Mouse (Mus musculus) small intestine, adult 2 months (tissue): ENCODE measurements around the gene Dnaaf3. TPM values are rescaled to one million over a fixed set of nuclear protein-coding genes. Genes with fewer than 3 reads are reported as not detected.

Experiments used
- H3K27ac ChIP-seq: fragments of 200-500 bp; 2 replicates; pipeline ENCODE4 v1.5.1; 2012; ENCODE audit warnings: low read depth, low read length, control low read depth, inconsistent platforms; ENCODE audit not compliant: insufficient read depth
- H3K27me3 ChIP-seq: fragments of 200-500 bp; 2 replicates; pipeline ENCODE4 v1.6.1; 2012; ENCODE audit warnings: mild to moderate bottlenecking, moderate library complexity, low read length, inconsistent platforms; ENCODE audit not compliant: control insufficient read depth, insufficient read depth
- H3K36me3 ChIP-seq: fragments of 200-500 bp; 2 replicates; pipeline ENCODE4 v1.6.1; 2012; ENCODE audit warnings: mild to moderate bottlenecking, low read length, control low read depth, inconsistent platforms; ENCODE audit not compliant: control insufficient read depth, insufficient read depth
- H3K4me1 ChIP-seq: fragments of 200-500 bp; 2 replicates; pipeline ENCODE4 v1.6.1; 2012; ENCODE audit warnings: low read length, inconsistent platforms, mixed read lengths; ENCODE audit not compliant: control insufficient read depth, insufficient read depth, insufficient read length
- H3K4me3 ChIP-seq: fragments of 200-500 bp; 2 replicates; pipeline ENCODE4 v1.5.1; 2012; ENCODE audit warnings: low read depth, mild to moderate bottlenecking, control low read depth, inconsistent platforms, low read length, moderate library complexity
- CTCF ChIP-seq: fragments of 200-500 bp; IDR thresholded peaks from 2 replicates; pipeline ENCODE4 v1.5.1; 2012; ENCODE audit warnings: low read depth, mild to moderate bottlenecking, control low read depth, inconsistent platforms, low read length, moderate library complexity, mixed read lengths; ENCODE audit not compliant: insufficient replicate concordance, insufficient read length; ENCODE audit errors: extremely low read depth
- POLR2A ChIP-seq: fragments of 200-500 bp; IDR thresholded peaks from 2 replicates; pipeline ENCODE4 v1.6.1; 2012; ENCODE audit warnings: low read depth, mild to moderate bottlenecking, control low read depth, inconsistent platforms, low read length, moderate library complexity
- WGBS: fragments of 180-500 bp; shearing (Covaris S2); methylation state at CpG from one replicate; pipeline ENCODE4 v1.1.7; 2018; 5-methylcytosine and 5-hydroxymethylcytosine counted together
- polyA plus RNA-seq: library from polyadenylated mRNA; depleted of rRNA; stranded (reverse); fragments of >200 nt; gene quantifications from 2 replicates; pipeline ENCODE4 v1.2.3, GENCODE M21; 2012

Gene Dnaaf3
- polyA plus RNA-seq, 1 experiment, result 1.9 TPM

DNA sequence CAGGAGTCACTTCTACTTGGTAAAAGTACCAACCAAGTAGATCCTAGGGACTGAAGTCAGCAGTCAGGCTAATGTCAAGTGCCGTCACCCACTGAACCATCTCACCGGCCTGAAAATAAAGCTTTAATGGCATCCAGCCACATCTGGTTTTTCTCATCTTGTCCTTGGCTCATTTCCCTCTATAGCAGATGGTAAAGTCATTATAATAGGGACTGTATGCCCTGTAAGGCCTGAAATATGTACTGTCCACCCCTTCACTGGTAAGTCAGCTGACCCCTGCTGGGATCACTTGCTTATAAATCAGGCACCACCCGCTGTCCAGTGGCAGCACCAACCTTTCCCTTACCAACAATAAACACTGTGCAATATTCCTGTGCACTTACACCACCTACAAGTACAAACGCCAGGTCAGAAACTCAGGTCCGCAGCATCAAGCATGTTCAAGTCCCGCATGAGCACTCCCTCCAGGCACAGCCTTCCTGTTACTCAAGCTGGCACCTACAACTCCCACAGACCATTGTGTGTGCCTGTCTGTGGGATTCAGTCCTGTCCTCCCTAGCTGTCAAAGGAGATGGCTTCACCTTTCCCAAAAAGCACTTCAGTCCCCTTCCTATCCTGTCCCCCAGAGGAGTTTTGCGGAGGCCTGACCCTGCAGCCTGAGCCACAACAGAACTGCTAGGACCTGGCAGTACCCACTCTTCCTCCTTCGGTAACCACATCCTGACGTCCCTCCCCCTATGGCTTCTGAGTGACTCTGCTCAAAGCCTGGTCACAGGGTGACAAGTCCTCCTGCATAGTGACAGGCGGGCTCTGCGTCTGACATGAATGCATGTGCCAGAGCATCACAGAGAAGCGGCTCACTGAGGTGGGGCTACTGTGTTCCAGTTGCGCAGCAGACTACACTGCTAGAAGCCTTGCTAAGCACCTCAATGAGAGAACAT, 39.7 kb downstream of the Dnaaf3 start:
- H3K4me3 ChIP-seq, result no peak overlapping the region
- peaks cover 4% of the 10 kb centered on the region; the same call in 1 of the 2 replicates for H3K4me1 ChIP-seq
- H3K27me3 ChIP-seq, result no peaks in the 10 kb centered on the region
- peaks cover 31% of the 10 kb centered on the region for H3K36me3 ChIP-seq
- TF ChIP-seq CTCF, result no peak
- TF ChIP-seq POLR2A, result no peak
- 0 out of 2 replicates have a peak overlapping the region, but pooled peaks have one; percentile 19 for H3K27ac ChIP-seq
- 81% methylated on average over 13 of the region's 13 CpGs for WGBS

- Histone ChIP-seq H3K27ac (no peak overlapping the region; the same call in 1 of the 2 replicates), H3K36me3 (peaks cover 32% of the 10 kb centered on the region), H3K4me3 (no peak overlapping the region), H3K4me1 (no peaks in the 10 kb centered on the region), H3K27me3 (no peaks in the 10 kb centered on the region)
- WGBS, result 74% methylated on average over 6 of the region's 6 CpGs
- TF ChIP-seq CTCF, result no peak
Observed at GRCm38 (mm10) chr7:4491308-4491707, 40.9 kb downstream of the Dnaaf3 start.

GRCm38 (mm10) chr7:4482281-4482680, 50.0 kb downstream of the Dnaaf3 start:
- H3K36me3 ChIP-seq, result peaks cover 53% of the 10 kb centered on the region

DNA sequence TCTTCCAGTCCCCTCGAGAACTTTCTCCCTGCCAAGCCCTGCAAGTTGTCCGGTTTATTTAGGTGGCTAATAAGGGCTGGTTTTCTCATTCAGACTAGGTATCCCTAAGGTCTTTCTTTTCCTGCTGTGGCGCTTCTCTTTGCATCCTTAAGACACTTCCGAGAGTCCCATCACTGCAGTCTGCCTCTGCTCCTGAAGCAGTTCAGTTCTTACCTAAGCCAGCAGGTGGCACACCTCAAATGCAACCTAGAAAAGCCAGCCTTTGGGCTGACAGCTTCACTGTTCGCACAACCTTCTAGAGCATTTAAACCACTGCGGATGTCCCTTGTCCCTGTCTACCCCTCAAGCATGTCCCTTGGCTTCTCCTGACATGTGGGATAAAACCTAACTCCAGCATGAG, 52.6 kb downstream of the Dnaaf3 start:
- WGBS, result 32% methylated on average over 6 of the region's 6 CpGs
- peaks cover 8% of the 10 kb centered on the region; the same call in 1 of the 2 replicates for H3K27me3 ChIP-seq
- H3K36me3 ChIP-seq, result peaks cover 31% of the 10 kb centered on the region
- no peak overlapping the region for H3K27ac ChIP-seq
- H3K4me1 ChIP-seq, result peaks cover 2% of the 10 kb centered on the region; the same call in 1 of the 2 replicates
- H3K4me3 ChIP-seq, result no peak overlapping the region
- TF ChIP-seq CTCF (peak; percentile 74; the same call in 1 of the 2 replicates), POLR2A (no peak)

More at GRCm38 (mm10) chr7:4482281-4482680, 50.0 kb downstream of the Dnaaf3 start:
- H3K27me3 ChIP-seq, result peaks cover 8% of the 10 kb centered on the region; the same call in 1 of the 2 replicates
- H3K4me1 ChIP-seq, result peaks cover 2% of the 10 kb centered on the region; the same call in 1 of the 2 replicates
- H3K4me3 ChIP-seq, result no peak overlapping the region
- WGBS, result 85% methylated on average over 12 of the region's 12 CpGs
- H3K27ac ChIP-seq, result no peak overlapping the region
- no peak for TF ChIP-seq CTCF
- TF ChIP-seq POLR2A, result no peak

DNA sequence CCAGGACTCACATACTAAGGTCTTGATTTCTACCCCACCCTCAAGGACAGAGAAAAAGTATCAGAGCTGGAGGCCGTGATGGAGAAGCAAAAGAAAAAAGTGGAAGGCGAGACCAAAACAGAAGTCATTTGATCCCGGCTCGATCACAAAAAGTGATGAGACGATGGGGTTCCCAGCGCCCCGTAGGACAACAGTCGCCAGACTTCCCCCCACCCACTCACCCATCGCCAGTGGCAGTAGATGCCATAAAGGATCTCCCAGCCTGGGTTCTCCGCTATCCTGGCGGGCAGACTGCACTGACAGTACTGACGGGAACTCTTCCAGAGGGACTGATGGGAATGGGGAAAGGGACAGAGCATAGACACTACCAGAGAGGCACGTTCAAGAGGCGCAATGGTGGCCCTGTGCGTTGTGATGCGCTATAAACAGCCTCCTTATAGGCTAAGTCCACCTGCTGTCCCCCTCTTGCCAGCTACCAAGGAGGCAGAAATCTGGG, 53.4 kb downstream of the Dnaaf3 start:
- no peak for TF ChIP-seq POLR2A
- no peak for TF ChIP-seq CTCF
- 10% methylated on average over 16 of the region's 16 CpGs for WGBS
- Histone ChIP-seq H3K36me3 (peaks cover 23% of the 10 kb centered on the region), H3K27me3 (peaks cover 11% of the 10 kb centered on the region; the same call in 1 of the 2 replicates), H3K4me1 (peaks cover 2% of the 10 kb centered on the region; the same call in 1 of the 2 replicates), H3K4me3 (peak overlapping the region; percentile 60), H3K27ac (peak overlapping the region; percentile 54)

GRCm38 (mm10) chr7:4478021-4478795, 54.0 kb downstream of the Dnaaf3 start:
- TF ChIP-seq CTCF (no peak), POLR2A (peak; percentile 47; the same call in 1 of the 2 replicates)
- Histone ChIP-seq H3K27ac (peak overlapping the region; percentile 54), H3K27me3 (peaks cover 13% of the 10 kb centered on the region; the same call in 1 of the 2 replicates), H3K36me3 (peaks cover 16% of the 10 kb centered on the region), H3K4me3 (peak overlapping the region; percentile 60), H3K4me1 (peaks cover 2% of the 10 kb centered on the region; the same call in 1 of the 2 replicates)
- WGBS, result 1% methylated on average over 39 of the region's 39 CpGs
